21 mouse cellular contexts compared by ENCODE assay signal in genomic region chr3:96802214-96802613, GRCm38 (mm10). TPM values are rescaled to one million over a fixed set of nuclear protein-coding genes. Genes with fewer than 3 reads are reported as not detected.
"Had no signal": no experiment of that assay in that cellular context is flagged by ENCODE, and none has a peak within 500 bp of the region (broad histone marks: within the 10 kb centered on the region; RNA-seq: fewer than 3 reads in every experiment).

No protein-coding gene starts in this region.

- DNase-seq: liver, postnatal 0 days; lung, adult 2 months; lung, postnatal 14 days; lung, postnatal 36 days; midbrain, embryonic 14.5 days; right cerebral cortex, postnatal 14 days; spleen, adult 18-20 months; thymus, adult 18-20 months; thymus, postnatal 14 days; thymus, postnatal 36 days had no signal

- H3K36me3 ChIP-seq: lung, embryonic 15.5 days; midbrain, embryonic 12.5 days; neural tube, embryonic 15.5 days had no signal

- H3K27ac ChIP-seq: lung, embryonic 15.5 days; macrophage; midbrain, embryonic 10.5 days; midbrain, embryonic 12.5 days; neural tube, embryonic 13.5 days; neural tube, embryonic 15.5 days had no signal

- H3K27me3 ChIP-seq: lung, embryonic 15.5 days; megakaryocyte, embryonic 14.5 days; midbrain, embryonic 12.5 days; neural tube, embryonic 13.5 days; neural tube, embryonic 15.5 days had no signal

- H3K4me1 ChIP-seq: lung, embryonic 15.5 days; midbrain, embryonic 10.5 days; midbrain, embryonic 12.5 days; neural tube, embryonic 13.5 days; neural tube, embryonic 15.5 days had no signal

- H3K4me3 ChIP-seq: lung, embryonic 15.5 days; megakaryocyte, embryonic 14.5 days; midbrain, embryonic 10.5 days; midbrain, embryonic 12.5 days; myocyte; neural tube, embryonic 13.5 days; neural tube, embryonic 15.5 days had no signal

RNA-seq across cellular contexts. Expression of gene Pdzk1, which starts 26.9 kb away (rescaled TPM):
- total RNA-seq: megakaryocyte progenitor cell, adult 5-6 weeks had no signal
- polyA plus RNA-seq: macrophage; midbrain, embryonic 12.5 days; neural tube, embryonic 11.5 days; stomach, embryonic 14.5 days had no signal
